Mouse (Mus musculus): ENCODE measurements around the gene Rreb1. TPM values are rescaled to one million over a fixed set of nuclear protein-coding genes. Genes with fewer than 3 reads are reported as not detected.

Gene Rreb1
- polyA plus RNA-seq, 1 experiment from 2014 or later: 5.4 TPM

- Histone ChIP-seq H3K36me3 (ENCODE audit: control insufficient read depth, insufficient read depth, low read length) (no peaks in the 10 kb centered on the region), H3K27me3 (ENCODE audit: control insufficient read depth, insufficient read depth, low read length) (no peaks in the 10 kb centered on the region), H3K4me2 (ENCODE audit: low read depth, severe bottlenecking) (peak overlapping the region; percentile 42), H3K27ac (replicated peaks; ENCODE audit: low read depth, low read length) (no peak overlapping the region), H3K9ac (ENCODE audit: low read length) (peak overlapping the region; percentile 48; the same call in 1 of the 2 replicates), H3K4me1 (ENCODE audit: control insufficient read depth, insufficient read depth, low read length) (peaks cover 13% of the 10 kb centered on the region), H3K4me3 (ENCODE audit: low read depth, low read length) (peak overlapping the region; percentile 25), H3K9me3 (ENCODE audit: control insufficient read depth, low read length) (no peaks in the 10 kb centered on the region)
- WGBS: 1% methylated on average over 12 of the region's 12 CpGs
- peak; percentile 89 for DNase-seq (ENCODE audit: low spot score)
- peak; percentile 37; the same call in 1 of the 2 replicates for ATAC-seq (ENCODE audit: insufficient number of reproducible peaks, low FRiP score, low TSS enrichment, low read depth)
Measured at GRCm38 (mm10) chr13:37963354-37964007, 185.3 kb downstream of the Rreb1 start.

- no peak for ATAC-seq (ENCODE audit: insufficient number of reproducible peaks, low FRiP score, low TSS enrichment, low read depth)
- Histone ChIP-seq H3K27me3 (ENCODE audit: control insufficient read depth, insufficient read depth, low read length) (no peaks in the 10 kb centered on the region), H3K36me3 (ENCODE audit: control insufficient read depth, insufficient read depth, low read length) (no peaks in the 10 kb centered on the region), H3K9ac (ENCODE audit: low read length) (peak overlapping the region; percentile 48; the same call in 1 of the 2 replicates), H3K27ac (replicated peaks; ENCODE audit: low read depth, low read length) (no peak overlapping the region), H3K4me1 (ENCODE audit: control insufficient read depth, insufficient read depth, low read length) (peaks cover 13% of the 10 kb centered on the region), H3K9me3 (ENCODE audit: control insufficient read depth, low read length) (no peaks in the 10 kb centered on the region), H3K4me3 (ENCODE audit: low read depth, low read length) (no peak overlapping the region), H3K4me2 (ENCODE audit: low read depth, severe bottlenecking) (peak overlapping the region; percentile 42)
- 48% methylated on average over 20 of the region's 20 CpGs for WGBS
- DNase-seq (ENCODE audit: low spot score): no peak
Measured at GRCm38 (mm10) chr13:37964128-37965087, 186.2 kb downstream of the Rreb1 start.

- ATAC-seq (ENCODE audit: insufficient number of reproducible peaks, low FRiP score, low TSS enrichment, low read depth): no peak
- 40% methylated on average over 17 of the region's 17 CpGs for WGBS
- no peak for DNase-seq (ENCODE audit: low spot score)
- Histone ChIP-seq H3K36me3 (ENCODE audit: control insufficient read depth, insufficient read depth, low read length) (no peaks in the 10 kb centered on the region), H3K9me3 (ENCODE audit: control insufficient read depth, low read length) (no peaks in the 10 kb centered on the region), H3K4me3 (ENCODE audit: low read depth, low read length) (no peak overlapping the region), H3K27me3 (ENCODE audit: control insufficient read depth, insufficient read depth, low read length) (no peaks in the 10 kb centered on the region), H3K4me2 (ENCODE audit: low read depth, severe bottlenecking) (no peak overlapping the region), H3K4me1 (ENCODE audit: control insufficient read depth, insufficient read depth, low read length) (peaks cover 13% of the 10 kb centered on the region), H3K27ac (replicated peaks; ENCODE audit: low read depth, low read length) (no peak overlapping the region), H3K9ac (ENCODE audit: low read length) (no peak overlapping the region)
Measured at GRCm38 (mm10) chr13:37965126-37965914, 187.1 kb downstream of the Rreb1 start.

- Histone ChIP-seq H3K27ac (replicated peaks; ENCODE audit: low read depth, low read length) (peak overlapping the region; percentile 36; the same call in 1 of the 2 replicates), H3K9me3 (ENCODE audit: control insufficient read depth, low read length) (no peaks in the 10 kb centered on the region), H3K9ac (ENCODE audit: low read length) (no peak overlapping the region), H3K36me3 (ENCODE audit: control insufficient read depth, insufficient read depth, low read length) (no peaks in the 10 kb centered on the region), H3K27me3 (ENCODE audit: control insufficient read depth, insufficient read depth, low read length) (no peaks in the 10 kb centered on the region), H3K4me3 (ENCODE audit: low read depth, low read length) (no peak overlapping the region), H3K4me2 (ENCODE audit: low read depth, severe bottlenecking) (no peak overlapping the region), H3K4me1 (ENCODE audit: control insufficient read depth, insufficient read depth, low read length) (peaks cover 13% of the 10 kb centered on the region)
- 69% methylated on average over 15 of the region's 15 CpGs for WGBS
- DNase-seq (ENCODE audit: low spot score): no peak
- peak; percentile 13; the same call in 1 of the 2 replicates for ATAC-seq (ENCODE audit: insufficient number of reproducible peaks, low FRiP score, low TSS enrichment, low read depth)
Measured at GRCm38 (mm10) chr13:37966256-37967051, 188.3 kb downstream of the Rreb1 start.

- no peaks in the 10 kb centered on the region for H3K27me3 ChIP-seq (ENCODE audit: control insufficient read depth, insufficient read depth, low read length)
- H3K9me3 ChIP-seq (ENCODE audit: control insufficient read depth, low read length): no peaks in the 10 kb centered on the region
- H3K4me1 ChIP-seq (ENCODE audit: control insufficient read depth, insufficient read depth, low read length): peaks cover 13% of the 10 kb centered on the region
- H3K4me2 ChIP-seq (ENCODE audit: low read depth, severe bottlenecking): no peak overlapping the region
- DNase-seq (ENCODE audit: low spot score): peak; percentile 74
- no peaks in the 10 kb centered on the region for H3K36me3 ChIP-seq (ENCODE audit: control insufficient read depth, insufficient read depth, low read length)
- WGBS: 25% methylated on average over 12 of the region's 12 CpGs
- ATAC-seq (ENCODE audit: insufficient number of reproducible peaks, low FRiP score, low TSS enrichment, low read depth): peak; percentile 31; the same call in 1 of the 2 replicates
- H3K4me3 ChIP-seq (ENCODE audit: low read depth, low read length): no peak overlapping the region
- H3K9ac ChIP-seq (ENCODE audit: low read length): peak overlapping the region; percentile 24; the same call in 1 of the 2 replicates
- H3K27ac ChIP-seq (replicated peaks; ENCODE audit: low read depth, low read length): peak overlapping the region; percentile 36; the same call in 1 of the 2 replicates
Measured at GRCm38 (mm10) chr13:37967052-37967437, 188.8 kb downstream of the Rreb1 start.

- no peak overlapping the region for H3K4me3 ChIP-seq (ENCODE audit: low read depth, low read length)
- no peaks in the 10 kb centered on the region for H3K27me3 ChIP-seq (ENCODE audit: control insufficient read depth, insufficient read depth, low read length)
- peaks cover 13% of the 10 kb centered on the region for H3K4me1 ChIP-seq (ENCODE audit: control insufficient read depth, insufficient read depth, low read length)
- no peak overlapping the region for H3K27ac ChIP-seq (replicated peaks; ENCODE audit: low read depth, low read length)
- DNase-seq (ENCODE audit: low spot score) (no peak), ATAC-seq (ENCODE audit: insufficient number of reproducible peaks, low FRiP score, low TSS enrichment, low read depth) (no peak)
- no peaks in the 10 kb centered on the region for H3K9me3 ChIP-seq (ENCODE audit: control insufficient read depth, low read length)
- WGBS: 44% methylated on average over 10 of the region's 10 CpGs
- peak overlapping the region; percentile 24; the same call in 1 of the 2 replicates for H3K9ac ChIP-seq (ENCODE audit: low read length)
- no peak overlapping the region for H3K4me2 ChIP-seq (ENCODE audit: low read depth, severe bottlenecking)
- H3K36me3 ChIP-seq (ENCODE audit: control insufficient read depth, insufficient read depth, low read length): no peaks in the 10 kb centered on the region
Measured at GRCm38 (mm10) chr13:37967565-37967964, 189.4 kb downstream of the Rreb1 start.

GRCm38 (mm10) chr13:37969337-37969736 lies 191.1 kb downstream of the Rreb1 start:
- Histone ChIP-seq H3K27me3 (ENCODE audit: control insufficient read depth, insufficient read depth, low read length) (no peaks in the 10 kb centered on the region), H3K4me3 (ENCODE audit: low read depth, low read length) (no peak overlapping the region), H3K4me1 (ENCODE audit: control insufficient read depth, insufficient read depth, low read length) (peaks cover 9% of the 10 kb centered on the region), H3K9me3 (ENCODE audit: control insufficient read depth, low read length) (no peaks in the 10 kb centered on the region), H3K27ac (replicated peaks; ENCODE audit: low read depth, low read length) (no peak overlapping the region), H3K9ac (ENCODE audit: low read length) (no peak overlapping the region), H3K36me3 (ENCODE audit: control insufficient read depth, insufficient read depth, low read length) (no peaks in the 10 kb centered on the region), H3K4me2 (ENCODE audit: low read depth, severe bottlenecking) (no peak overlapping the region)
- DNase-seq (ENCODE audit: low spot score) (peak; percentile 95), ATAC-seq (ENCODE audit: insufficient number of reproducible peaks, low FRiP score, low TSS enrichment, low read depth) (no peak)
- 9% methylated on average over 14 of the region's 14 CpGs for WGBS

Data from limb, embryonic 11.5 days (tissue).